Mouse (Mus musculus) C2C12 (cell line): ENCODE measurements around the gene Acer3. TPM values are rescaled to one million over a fixed set of nuclear protein-coding genes. Genes with fewer than 3 reads are reported as not detected.
"Not testable (repeated sequence)": the region's sequence is repeated elsewhere in the genome, so short reads cannot be mapped to it uniquely, and the experiment has no call there.

ENCODE experiments used
- H3K27me3 ChIP-seq: one replicate; pipeline ENCODE4 v1.6.1; 2011; ENCODE audit not compliant: control insufficient read depth, insufficient read depth, insufficient read length
- H3K36me3 ChIP-seq: one replicate; pipeline ENCODE4 v1.6.1; 2011; ENCODE audit not compliant: control insufficient read depth, insufficient read depth
- H3K4me3 ChIP-seq: one replicate; pipeline ENCODE4 v1.5.1; 2011; ENCODE audit warnings: mild to moderate bottlenecking, control low read depth; ENCODE audit not compliant: poor library complexity, insufficient read depth, severe bottlenecking
- H3K79me2 ChIP-seq: one replicate; pipeline ENCODE4 v1.6.1; 2011; ENCODE audit not compliant: control insufficient read depth, insufficient read depth
- H3K79me3 ChIP-seq: one replicate; pipeline ENCODE4 v1.6.1; 2011; ENCODE audit warnings: low read depth, control low read depth
- H3ac ChIP-seq: one replicate; pipeline ENCODE3; 2011; ENCODE audit warnings: low read depth; ENCODE audit not compliant: control insufficient read depth, insufficient read length
- CEBPB ChIP-seq: IDR thresholded peaks from one replicate; pipeline ENCODE4 v1.6.1; 2011; ENCODE audit warnings: low read depth, mild to moderate bottlenecking, control low read depth, moderate library complexity
- CTCF ChIP-seq: IDR thresholded peaks from one replicate; pipeline ENCODE4 v1.5.1; 2011; ENCODE audit not compliant: control insufficient read depth, insufficient read depth, insufficient read length
- FOSL1 ChIP-seq: IDR thresholded peaks from one replicate; pipeline ENCODE4 v1.8.0; 2011; ENCODE audit warnings: mild to moderate bottlenecking, low read length; ENCODE audit not compliant: poor library complexity, insufficient read depth, severe bottlenecking
- MAX ChIP-seq: IDR thresholded peaks from one replicate; pipeline ENCODE4 v1.6.1; 2011; ENCODE audit warnings: mild to moderate bottlenecking, control low read depth
- MYOD1 ChIP-seq: IDR thresholded peaks from one replicate; pipeline ENCODE4 v1.6.1; 2011; ENCODE audit warnings: low read depth; ENCODE audit not compliant: control insufficient read depth, insufficient read length
- MYOG ChIP-seq: IDR thresholded peaks from one replicate; pipeline ENCODE4 v1.6.1; 2011; ENCODE audit not compliant: control insufficient read depth, insufficient read length; ENCODE audit errors: extremely low read depth
- USF1 ChIP-seq: IDR thresholded peaks from one replicate; pipeline ENCODE4 v1.6.1; 2011; ENCODE audit warnings: low read depth, mild to moderate bottlenecking, control low read depth, moderate library complexity
- polyA plus RNA-seq: library from polyadenylated mRNA; unstranded; fragments of >200 nt; fragmentation: generic; extraction: Trizol; gene quantifications from one replicate; pipeline ENCODE4 v1.2.1, GENCODE M21; 2012; ENCODE audit warnings: missing spikeins

The Acer3 gene
- polyA plus RNA-seq, 1 experiment = 7.6 TPM

DNA sequence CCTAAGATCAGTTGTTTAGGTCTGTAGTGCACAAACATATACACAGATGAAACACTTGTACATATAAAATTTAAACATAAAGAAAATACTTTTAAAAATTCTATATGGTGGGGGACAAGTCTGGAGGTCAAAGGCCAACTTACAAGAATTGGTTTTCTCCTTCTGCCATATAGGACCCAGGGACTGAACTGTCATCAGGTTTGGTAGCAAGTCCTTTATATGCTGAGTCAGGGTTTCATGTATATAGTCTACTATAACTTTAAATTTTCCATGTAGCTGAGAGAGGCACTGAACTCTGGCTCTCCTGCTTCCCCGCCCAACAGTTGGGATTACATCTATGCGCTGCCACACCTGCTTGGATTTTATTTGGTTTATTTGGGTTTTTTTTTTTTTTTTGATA lies 132.8 kb downstream of the Acer3 start:
- Histone ChIP-seq H3ac (no peak overlapping the region), H3K36me3 (no peaks in the 10 kb centered on the region), H3K79me3 (no peaks in the 10 kb centered on the region), H3K79me2 (no peaks in the 10 kb centered on the region), H3K27me3 (peaks cover 4% of the 10 kb centered on the region), H3K4me3 (no peak overlapping the region)
- TF ChIP-seq FOSL1 (no peak), MYOG (no peak), CEBPB (no peak), CTCF (no peak)

DNA sequence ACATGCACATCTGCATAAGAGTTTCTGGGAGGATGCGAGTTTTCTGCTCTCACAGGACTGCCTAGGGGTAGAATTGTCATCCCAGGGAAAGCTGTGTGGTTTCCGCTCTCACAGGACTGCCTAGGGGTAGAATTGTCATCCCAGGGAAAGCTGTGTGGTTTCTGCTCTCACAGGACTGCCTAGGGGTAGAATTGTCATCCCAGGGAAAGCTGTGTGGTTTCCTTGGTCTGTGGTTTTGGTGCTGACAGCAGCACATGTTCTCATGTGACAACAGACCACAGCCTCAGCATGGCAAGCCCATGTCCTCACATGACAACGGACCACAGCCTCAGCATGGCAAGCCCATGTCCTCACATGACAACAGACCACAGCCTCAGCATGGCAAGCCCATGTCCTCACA lies 133.7 kb downstream of the Acer3 start:
- not testable (repeated sequence) for H3K27me3 ChIP-seq, H3K79me3 ChIP-seq, H3K4me3 ChIP-seq, H3ac ChIP-seq, H3K36me3 ChIP-seq, H3K79me2 ChIP-seq

DNA sequence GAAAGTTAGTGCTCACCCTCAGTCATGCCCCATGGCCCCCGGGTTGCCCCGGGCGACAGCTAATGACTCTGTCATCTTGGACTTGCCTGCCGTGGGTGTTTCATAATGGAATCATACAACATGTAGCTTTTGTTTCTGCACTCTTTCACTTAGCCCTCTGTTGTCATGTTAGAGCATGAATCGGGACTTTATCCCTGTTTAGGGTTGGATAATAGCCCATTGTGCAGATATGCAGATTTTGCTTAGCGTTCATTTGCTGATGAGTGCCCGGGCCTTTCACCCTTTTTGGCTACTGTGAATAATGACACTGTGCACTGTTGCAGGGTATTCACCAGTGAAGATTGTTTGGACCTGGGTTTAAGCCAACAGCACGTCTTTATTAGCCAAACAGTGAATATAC lies 134.4 kb downstream of the Acer3 start:
- no peaks in the 10 kb centered on the region for H3K79me2 ChIP-seq
- no peak for TF ChIP-seq MAX
- no peak for TF ChIP-seq FOSL1
- no peak for TF ChIP-seq CTCF
- no peaks in the 10 kb centered on the region for H3K27me3 ChIP-seq
- H3ac ChIP-seq = no peak overlapping the region
- H3K4me3 ChIP-seq = no peak overlapping the region
- H3K36me3 ChIP-seq = no peaks in the 10 kb centered on the region
- no peaks in the 10 kb centered on the region for H3K79me3 ChIP-seq

DNA sequence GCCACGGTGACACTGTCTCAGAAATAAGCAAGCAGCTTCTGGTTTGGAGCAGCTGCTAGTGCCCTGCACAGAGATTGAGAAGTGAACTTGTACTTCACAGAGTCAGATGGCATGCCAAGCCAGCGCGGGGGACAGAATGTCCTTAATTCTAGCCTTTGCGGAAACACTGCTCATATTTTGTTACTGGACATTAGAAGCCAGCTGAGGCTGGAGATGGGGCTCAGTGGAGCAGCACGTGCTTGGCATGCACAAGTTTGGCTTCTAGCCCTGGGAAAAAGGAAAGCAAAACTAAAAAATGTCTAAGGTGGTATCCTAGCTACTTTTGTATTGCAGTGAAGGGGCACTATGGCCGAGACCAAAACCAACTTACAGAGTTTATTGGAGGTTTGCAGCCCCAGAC lies 135.7 kb downstream of the Acer3 start:
- Histone ChIP-seq H3ac (no peak overlapping the region), H3K79me3 (no peaks in the 10 kb centered on the region), H3K36me3 (no peaks in the 10 kb centered on the region), H3K79me2 (no peaks in the 10 kb centered on the region), H3K4me3 (no peak overlapping the region), H3K27me3 (no peaks in the 10 kb centered on the region)
- no peak for TF ChIP-seq USF1
- TF ChIP-seq FOSL1 = no peak
- no peak for TF ChIP-seq MYOD1
- TF ChIP-seq MAX = no peak
- no peak for TF ChIP-seq MYOG
- TF ChIP-seq CEBPB = no peak
- no peak for TF ChIP-seq CTCF

DNA sequence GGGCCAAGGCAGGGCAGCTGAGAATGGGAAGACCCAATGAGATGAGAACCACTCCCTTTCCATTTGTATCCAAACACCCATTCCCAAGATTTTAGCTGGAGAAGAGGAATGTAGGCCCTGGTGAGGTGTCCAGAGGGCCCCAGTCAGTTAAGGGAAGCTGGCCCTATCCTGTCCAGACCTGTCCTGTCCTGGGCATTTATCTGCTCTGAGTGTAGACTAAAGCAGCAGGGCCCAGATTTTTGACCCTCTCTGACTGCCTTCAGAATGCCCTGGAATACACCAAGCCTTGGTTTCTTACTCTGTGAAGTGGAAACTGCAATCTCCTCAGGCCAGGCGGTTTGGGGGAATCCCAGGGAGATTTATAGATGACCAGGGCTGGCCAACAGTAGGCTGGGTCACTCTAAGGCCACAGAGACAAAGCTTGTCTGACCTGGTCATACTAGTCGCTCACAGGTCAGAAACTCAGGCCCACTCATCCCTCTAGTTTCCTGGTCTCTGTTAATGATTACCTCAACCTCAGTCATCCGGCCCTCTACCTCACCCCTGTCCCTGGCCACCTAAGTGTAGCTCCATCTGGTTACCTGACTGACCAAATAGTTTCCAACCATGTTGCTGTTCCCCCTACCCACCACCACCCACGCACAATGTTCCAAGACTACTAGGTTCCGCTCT lies 142.3 kb downstream of the Acer3 start:
- no peaks in the 10 kb centered on the region for H3K79me3 ChIP-seq
- H3ac ChIP-seq = peak overlapping the region; percentile 85
- H3K4me3 ChIP-seq = peak overlapping the region; percentile 34
- no peaks in the 10 kb centered on the region for H3K36me3 ChIP-seq
- H3K79me2 ChIP-seq = no peaks in the 10 kb centered on the region
- TF ChIP-seq CEBPB (no peak), USF1 (no peak), CTCF (no peak), MYOG (no peak), MYOD1 (no peak), MAX (no peak), FOSL1 (no peak)
- H3K27me3 ChIP-seq = no peaks in the 10 kb centered on the region

DNA sequence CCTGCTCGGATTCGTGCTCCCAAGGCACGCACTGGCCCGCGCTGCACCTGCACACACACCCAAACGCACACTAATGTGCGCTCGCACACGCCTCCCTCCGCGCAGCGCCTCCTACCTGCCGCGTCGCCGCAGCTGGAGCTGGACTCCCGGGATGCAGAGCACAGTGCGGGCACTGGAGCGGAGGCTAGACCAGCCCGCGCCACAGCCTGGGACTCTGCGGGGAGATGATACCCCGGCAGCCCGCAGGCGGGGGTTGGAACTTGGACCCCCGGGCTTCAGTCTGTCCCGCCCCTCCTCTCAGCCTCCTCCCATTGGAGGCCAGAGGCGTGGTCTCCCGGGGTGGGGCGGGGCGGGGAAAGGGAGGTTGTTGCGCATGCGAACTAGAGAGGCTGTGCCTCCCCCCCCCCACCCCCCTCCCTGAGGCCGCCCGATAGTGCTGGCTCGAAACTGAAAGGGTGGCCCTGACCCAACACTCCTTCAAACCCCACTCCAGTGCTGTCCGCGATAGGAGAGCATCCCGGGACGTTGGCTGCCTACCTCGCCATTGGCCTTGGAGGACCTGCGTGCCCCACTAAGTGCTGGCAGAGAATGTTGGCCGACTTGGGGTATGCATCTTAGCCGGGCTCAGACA lies 143.0 kb downstream of the Acer3 start, which contains the start of gene Capn5:
Capn5 (minus strand) TSS at position 346 of the 631 bp plus-strand sequence.
- no peaks in the 10 kb centered on the region for H3K36me3 ChIP-seq
- H3K4me3 ChIP-seq = peak within 1 kb of the TSS; percentile 34
- TF ChIP-seq CTCF = peak; percentile 40
- no peak for TF ChIP-seq FOSL1
- no peaks in the 10 kb centered on the region for H3K79me2 ChIP-seq
- H3K79me3 ChIP-seq = no peaks in the 10 kb centered on the region
- peak within 1 kb of the TSS; percentile 85 for H3ac ChIP-seq
- H3K27me3 ChIP-seq = no peaks in the 10 kb centered on the region

DNA sequence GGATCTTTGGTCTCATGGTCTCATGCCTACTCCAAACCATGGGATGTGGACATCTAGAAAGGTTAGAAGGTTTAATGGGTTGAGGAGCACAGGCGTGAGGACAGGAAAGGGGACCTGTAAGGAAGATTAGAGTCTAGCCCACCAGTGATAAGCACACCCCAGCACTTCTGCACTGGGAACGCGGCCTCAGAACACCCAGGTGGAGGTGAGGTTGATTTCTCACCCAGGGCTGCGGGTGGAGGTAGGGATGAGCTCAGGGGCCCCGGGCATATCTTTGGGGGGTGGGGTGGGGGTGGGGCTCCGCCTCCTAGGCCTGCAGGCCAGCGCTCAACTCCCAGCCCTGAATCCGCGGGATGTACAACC lies 143.5 kb downstream of the Acer3 start:
- no peaks in the 10 kb centered on the region for H3K79me2 ChIP-seq

More for the DNA sequence above, 143.5 kb downstream of the Acer3 start:
- Histone ChIP-seq H3K79me3 (no peaks in the 10 kb centered on the region), H3ac (peak overlapping the region; percentile 42), H3K4me3 (peak overlapping the region; percentile 34), H3K27me3 (no peaks in the 10 kb centered on the region), H3K36me3 (no peaks in the 10 kb centered on the region)
- TF ChIP-seq MYOG = no peak
- no peak for TF ChIP-seq FOSL1
- TF ChIP-seq USF1 = no peak
- no peak for TF ChIP-seq MAX
- no peak for TF ChIP-seq CTCF
- no peak for TF ChIP-seq MYOD1
- no peak for TF ChIP-seq CEBPB
